Mouse (Mus musculus) thymus, adult 2 months (tissue): Measurements from ENCODE around the gene Mrpl51. TPM values are rescaled to one million over a fixed set of nuclear protein-coding genes. Genes with fewer than 3 reads are reported as not detected.

Experiments
- DNase-seq: peaks from one replicate; pipeline ENCODE4 v3.0.0; 2021
- H3K27ac ChIP-seq: fragments of 200-500 bp; 2 replicates; pipeline ENCODE4 v1.5.1; 2012; ENCODE audit warnings: low read length, control low read depth; ENCODE audit not compliant: control insufficient read depth, insufficient read depth
- H3K27me3 ChIP-seq: fragments of 200-500 bp; 2 replicates; pipeline ENCODE4 v1.6.1; 2012; ENCODE audit warnings: mild to moderate bottlenecking, low read length, moderate library complexity, mixed read lengths; ENCODE audit not compliant: control insufficient read depth, insufficient read depth
- H3K36me3 ChIP-seq: fragments of 200-500 bp; 2 replicates; pipeline ENCODE4 v1.6.1; 2012; ENCODE audit warnings: mild to moderate bottlenecking, low read length, moderate library complexity; ENCODE audit not compliant: control insufficient read depth, insufficient read depth
- H3K4me1 ChIP-seq: fragments of 200-500 bp; replicated peaks from 2 replicates; pipeline ENCODE4 v1.6.1; 2012; ENCODE audit warnings: low read length; ENCODE audit not compliant: control insufficient read depth, insufficient read depth
- H3K4me3 ChIP-seq: fragments of 200-500 bp; 2 replicates; pipeline ENCODE4 v1.5.1; 2012; ENCODE audit warnings: mild to moderate bottlenecking, low read length, control low read depth, moderate library complexity; ENCODE audit not compliant: control insufficient read depth, insufficient read depth
- CTCF ChIP-seq: fragments of 200-500 bp; IDR thresholded peaks from 2 replicates; pipeline ENCODE4 v1.5.1; 2012; ENCODE audit warnings: mild to moderate bottlenecking, control low read depth, low read length, moderate library complexity, borderline replicate concordance; ENCODE audit not compliant: control insufficient read depth, poor library complexity, insufficient read depth; ENCODE audit errors: extremely low read depth
- POLR2A ChIP-seq: fragments of 200-500 bp; IDR thresholded peaks from 2 replicates; pipeline ENCODE4 v1.6.1; 2012; ENCODE audit warnings: mild to moderate bottlenecking, low read length, control low read depth, moderate library complexity; ENCODE audit not compliant: control insufficient read depth, poor library complexity, insufficient read depth; ENCODE audit errors: extremely low read depth
- WGBS: fragments of 180-500 bp; shearing (Covaris S2); methylation state at CpG from one replicate; pipeline ENCODE4 v1.1.7; 2018; 5-methylcytosine and 5-hydroxymethylcytosine counted together
- polyA plus RNA-seq: library from polyadenylated mRNA; depleted of rRNA; stranded (reverse); fragments of >200 nt; gene quantifications from 2 replicates; pipeline ENCODE4 v1.2.3, GENCODE M21; 2012

Gene Mrpl51
- polyA plus RNA-seq, 1 experiment: 70.7 TPM

GRCm38 (mm10) chr6:125170194-125170593, 21.4 kb upstream of the Mrpl51 start:
- peaks cover 69% of the 10 kb centered on the region for H3K36me3 ChIP-seq
- no peak for TF ChIP-seq CTCF
- no peak for TF ChIP-seq POLR2A
- WGBS: 95% methylated on average over 6 of the region's 6 CpGs
- H3K4me3 ChIP-seq: no peak overlapping the region
- H3K27ac ChIP-seq: no peak overlapping the region
- no peak for DNase-seq
- peaks cover 12% of the 10 kb centered on the region for H3K4me1 ChIP-seq
- H3K27me3 ChIP-seq: no peaks in the 10 kb centered on the region

GRCm38 (mm10) chr6:125172474-125172873, 19.1 kb upstream of the Mrpl51 start:
- Histone ChIP-seq H3K4me1 (no peaks in the 10 kb centered on the region), H3K27ac (no peak overlapping the region), H3K4me3 (no peak overlapping the region), H3K27me3 (no peaks in the 10 kb centered on the region), H3K36me3 (peaks cover 92% of the 10 kb centered on the region)
- 97% methylated on average over 2 of the region's 2 CpGs for WGBS
- no peak for DNase-seq
- no peak for TF ChIP-seq CTCF
- no peak for TF ChIP-seq POLR2A

GRCm38 (mm10) chr6:125173256-125173655, 18.3 kb upstream of the Mrpl51 start:
- Histone ChIP-seq H3K4me1 (no peaks in the 10 kb centered on the region), H3K27me3 (no peaks in the 10 kb centered on the region), H3K4me3 (no peak overlapping the region), H3K27ac (no peak overlapping the region), H3K36me3 (peaks cover 96% of the 10 kb centered on the region)
- 94% methylated on average over 7 of the region's 7 CpGs for WGBS
- TF ChIP-seq CTCF: no peak
- TF ChIP-seq POLR2A: no peak
- no peak for DNase-seq

DNA sequence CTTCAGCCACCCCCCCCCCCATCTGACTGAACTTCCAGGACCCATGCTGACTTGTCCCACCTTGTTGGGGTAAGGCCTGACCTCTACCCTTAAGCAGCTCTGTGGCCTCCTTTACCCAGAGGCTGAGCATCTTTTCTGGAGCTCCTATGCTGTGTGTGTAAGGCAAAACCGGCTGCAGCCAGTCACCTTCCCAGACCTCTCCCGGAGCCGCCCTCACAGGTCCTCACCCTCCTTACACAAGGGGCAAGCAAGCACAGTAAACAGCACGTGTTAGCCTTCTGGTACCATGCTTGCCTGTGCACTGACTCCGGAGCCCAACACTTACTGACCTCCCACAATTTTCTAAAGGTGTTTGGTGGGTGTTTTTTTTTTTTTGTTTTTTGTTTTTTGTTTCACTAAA, 16.1 kb upstream of the Mrpl51 start:
- peaks cover 97% of the 10 kb centered on the region for H3K36me3 ChIP-seq
- H3K4me3 ChIP-seq: no peak overlapping the region
- no peak overlapping the region for H3K27ac ChIP-seq
- 96% methylated on average over 5 of the region's 5 CpGs for WGBS
- no peaks in the 10 kb centered on the region for H3K27me3 ChIP-seq
- DNase-seq: no peak
- TF ChIP-seq CTCF (no peak), POLR2A (no peak)
- H3K4me1 ChIP-seq: no peaks in the 10 kb centered on the region

- 97% methylated on average over 7 of the region's 7 CpGs for WGBS
- H3K4me1 ChIP-seq: no peaks in the 10 kb centered on the region
- H3K4me3 ChIP-seq: no peak overlapping the region
- no peak for DNase-seq
- H3K27ac ChIP-seq: no peak overlapping the region
- TF ChIP-seq CTCF (no peak), POLR2A (no peak)
- no peaks in the 10 kb centered on the region for H3K27me3 ChIP-seq
- H3K36me3 ChIP-seq: peaks cover 96% of the 10 kb centered on the region
Observed at GRCm38 (mm10) chr6:125179601-125180000, 12.0 kb upstream of the Mrpl51 start.

DNA sequence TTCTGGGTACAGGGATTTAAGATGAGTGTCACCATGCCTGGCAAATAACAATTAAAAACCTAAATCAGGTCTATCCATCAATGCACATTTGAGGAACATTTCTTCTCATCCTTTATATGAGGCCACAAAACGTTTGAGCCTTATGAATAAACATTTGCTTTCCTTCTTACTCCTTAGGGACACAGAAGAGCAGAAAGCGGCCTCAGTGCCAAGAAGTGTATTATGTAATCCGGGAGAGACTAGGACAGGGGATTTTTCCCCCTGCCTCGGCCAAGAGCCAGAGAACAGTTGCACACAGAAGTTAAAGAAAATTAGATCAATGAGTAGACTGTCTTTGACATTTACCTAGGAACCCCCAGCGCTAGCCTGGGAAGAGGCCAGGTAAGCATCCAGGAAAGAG, 9.5 kb upstream of the Mrpl51 start:
- TF ChIP-seq CTCF: no peak
- TF ChIP-seq POLR2A: no peak
- Histone ChIP-seq H3K27me3 (no peaks in the 10 kb centered on the region), H3K4me1 (no peaks in the 10 kb centered on the region), H3K4me3 (no peak overlapping the region), H3K27ac (no peak overlapping the region), H3K36me3 (peaks cover 96% of the 10 kb centered on the region)
- WGBS: 93% methylated on average over 5 of the region's 5 CpGs
- no peak for DNase-seq

GRCm38 (mm10) chr6:125186203-125186602, 5.4 kb upstream of the Mrpl51 start:
- 95% methylated on average over 10 of the region's 10 CpGs for WGBS
- no peak for TF ChIP-seq POLR2A
- TF ChIP-seq CTCF: no peak
- no peak overlapping the region for H3K27ac ChIP-seq
- no peak overlapping the region for H3K4me3 ChIP-seq
- H3K36me3 ChIP-seq: peaks cover 65% of the 10 kb centered on the region
- no peaks in the 10 kb centered on the region for H3K27me3 ChIP-seq
- H3K4me1 ChIP-seq: no peaks in the 10 kb centered on the region
- DNase-seq: no peak

DNA sequence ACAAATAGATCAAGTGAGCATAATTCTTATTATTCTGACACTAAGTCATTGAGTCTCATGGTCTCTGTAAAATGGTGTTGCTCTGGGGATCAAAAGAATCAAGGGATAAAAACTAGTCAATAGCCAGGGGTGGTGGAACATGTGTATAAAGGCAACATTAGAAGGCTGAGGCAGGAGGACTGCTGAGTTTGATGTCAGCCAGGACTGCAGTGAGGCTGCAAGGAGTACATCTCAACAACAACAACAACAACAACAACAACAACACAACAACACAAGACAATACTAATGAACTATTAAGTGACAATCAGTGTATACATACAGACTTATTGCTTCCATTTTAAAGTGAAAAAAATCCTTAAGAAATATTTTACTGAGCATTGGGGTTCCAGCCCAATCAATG, 785 bp upstream of the Mrpl51 start:
- no peak overlapping the region for H3K4me3 ChIP-seq
- peaks cover 2% of the 10 kb centered on the region for H3K4me1 ChIP-seq
- peaks cover 24% of the 10 kb centered on the region for H3K36me3 ChIP-seq
- no peaks in the 10 kb centered on the region for H3K27me3 ChIP-seq
- TF ChIP-seq CTCF (no peak), POLR2A (no peak)
- DNase-seq: no peak
- no peak overlapping the region for H3K27ac ChIP-seq
